Mouse (Mus musculus) heart, embryonic 10.5 days (tissue): ENCODE data around the gene Mrpl54. TPM values are rescaled to one million over a fixed set of nuclear protein-coding genes. Genes with fewer than 3 reads are reported as not detected.
"Not testable (repeated sequence)": the region's sequence is repeated elsewhere in the genome, so short reads cannot be mapped to it uniquely, and the experiment has no call there.

Experiments
- DNase-seq: peaks from one replicate; pipeline ENCODE4 v3.0.0-alpha.2; 2017; ENCODE audit warnings: low spot score
- H3K27ac ChIP-seq: fragments of 300-500 bp; sonication (generic); 2 replicates; pipeline ENCODE4 v1.5.1; 2016; ENCODE audit warnings: mild to moderate bottlenecking
- H3K27me3 ChIP-seq: fragments of 300-500 bp; sonication (generic); 2 replicates; pipeline ENCODE4 v1.6.1; 2016; ENCODE audit warnings: mild to moderate bottlenecking; ENCODE audit not compliant: poor library complexity, insufficient read depth, severe bottlenecking
- H3K36me3 ChIP-seq: fragments of 300-500 bp; sonication (generic); 2 replicates; pipeline ENCODE4 v1.6.1; 2016; ENCODE audit warnings: mild to moderate bottlenecking, moderate library complexity
- H3K4me1 ChIP-seq: fragments of 300-500 bp; sonication (generic); 2 replicates; pipeline ENCODE4 v1.6.1; 2016; ENCODE audit warnings: mild to moderate bottlenecking
- H3K4me3 ChIP-seq: fragments of 300-500 bp; sonication (generic); 2 replicates; pipeline ENCODE4 v1.5.1; 2016; ENCODE audit warnings: mild to moderate bottlenecking, moderate library complexity
- H3K9me3 ChIP-seq: fragments of 300-500 bp; sonication (generic); 2 replicates; pipeline ENCODE4 v1.6.1; 2016; ENCODE audit warnings: mild to moderate bottlenecking, moderate library complexity
- WGBS: fragments of 180-500 bp; shearing (Covaris S2); methylation state at CpG from one replicate; pipeline ENCODE4 v1.1.7; 2016; 5-methylcytosine and 5-hydroxymethylcytosine counted together
- microRNA-seq: library from miRNA; unstranded; fragments of <30 nt; microRNA quantifications from one replicate; pipeline ENCODE4, GENCODE M21; 2017
- polyA plus RNA-seq: library from polyadenylated mRNA; unstranded; fragments of >200 nt; fragmentation: Nextera tagmentation; extraction: Ambion mirVana; gene quantifications from 2 replicates; pipeline ENCODE4 v1.2.1, GENCODE M21; 2016

Gene Mrpl54
- polyA plus RNA-seq, 1 experiment from 2014 or later, result 285 TPM

- H3K4me3 ChIP-seq, result peak within 1 kb of the TSS; percentile 44
- H3K27me3 ChIP-seq, result peaks cover 50% of the 10 kb centered on the region
- H3K4me1 ChIP-seq, result peaks cover 31% of the 10 kb centered on the region
- no peaks in the 10 kb centered on the region; the same call in 1 of the 2 replicates for H3K36me3 ChIP-seq
- H3K27ac ChIP-seq, result peak within 1 kb of the TSS; percentile 36; the same call in 1 of the 2 replicates
- DNase-seq, result no peak
- 12% methylated on average over 27 of the region's 27 CpGs for WGBS
- H3K9me3 ChIP-seq, result no peaks in the 10 kb centered on the region
These were observed 36.0 kb downstream of the Mrpl54 start, which contains the start of gene Atcay for GRCm38 (mm10) chr10:81230438-81231332. Gene Atcay, minus strand, starts transcription at chr10:81230833.

DNA sequence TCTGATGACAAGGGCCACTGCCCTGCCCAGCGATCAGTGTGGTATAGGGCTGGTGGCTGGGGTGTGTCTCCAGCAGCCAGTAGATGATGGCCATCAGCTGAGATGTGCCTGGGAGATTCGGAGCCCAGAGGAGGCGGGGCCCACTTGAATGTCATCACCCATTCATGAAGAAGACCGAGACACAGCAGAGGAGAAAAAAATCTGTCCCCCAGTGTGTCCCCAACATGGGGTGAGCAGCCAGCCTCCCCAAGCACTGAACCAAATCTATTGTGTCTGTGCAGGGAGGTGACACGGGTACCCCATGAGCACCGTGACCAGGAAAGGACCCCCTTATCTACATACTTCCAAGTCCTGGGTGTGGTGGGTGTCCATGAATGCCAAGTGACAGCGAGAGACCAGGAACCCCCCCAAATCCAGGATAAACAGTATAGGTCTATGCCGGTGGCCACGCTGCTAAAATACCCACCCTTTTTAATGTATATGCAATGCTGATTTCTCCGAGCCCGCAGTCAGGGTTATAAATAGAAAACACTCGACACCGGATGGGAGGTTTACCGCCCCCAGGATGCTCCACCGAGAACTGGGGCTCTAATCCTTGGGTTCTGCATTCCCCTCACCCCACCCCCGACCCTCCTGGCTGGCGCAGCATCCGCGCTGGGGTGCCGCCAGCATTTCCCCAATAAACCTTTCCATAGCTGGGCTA is 36.8 kb downstream of the Mrpl54 start:
- no peak for DNase-seq
- peaks cover 31% of the 10 kb centered on the region for H3K4me1 ChIP-seq
- WGBS, result 13% methylated on average over 20 of the region's 20 CpGs
- peaks cover 51% of the 10 kb centered on the region for H3K27me3 ChIP-seq
- H3K9me3 ChIP-seq, result no peaks in the 10 kb centered on the region
- H3K4me3 ChIP-seq, result peak overlapping the region; percentile 44
- H3K36me3 ChIP-seq, result no peaks in the 10 kb centered on the region; the same call in 1 of the 2 replicates
- H3K27ac ChIP-seq, result no peak overlapping the region

DNA sequence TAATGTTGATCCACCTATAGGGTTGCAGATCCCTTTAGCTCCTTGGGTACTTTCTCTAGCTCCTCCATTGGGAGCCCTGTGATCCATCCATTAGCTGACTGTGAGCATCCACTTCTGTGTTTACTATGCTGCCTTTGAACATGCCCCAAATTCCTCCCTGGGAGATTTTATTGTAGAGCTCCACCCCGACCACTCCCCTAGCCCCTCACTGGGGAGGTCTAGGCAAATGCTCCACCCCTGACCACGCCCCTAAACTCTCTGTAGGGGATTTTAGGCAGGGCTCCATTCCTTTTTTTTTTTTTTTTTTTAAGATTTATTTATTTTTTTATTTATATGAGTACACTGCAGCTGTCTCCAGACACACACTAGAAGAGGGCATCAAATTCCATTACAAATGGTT is 43.0 kb downstream of the Mrpl54 start:
- not testable (repeated sequence) for H3K4me1 ChIP-seq, H3K9me3 ChIP-seq, H3K27ac ChIP-seq, H3K4me3 ChIP-seq, DNase-seq, H3K36me3 ChIP-seq
- 56% methylated on average over 2 of the region's 2 CpGs for WGBS
- H3K27me3 ChIP-seq, result peaks cover 24% of the 10 kb centered on the region

DNA sequence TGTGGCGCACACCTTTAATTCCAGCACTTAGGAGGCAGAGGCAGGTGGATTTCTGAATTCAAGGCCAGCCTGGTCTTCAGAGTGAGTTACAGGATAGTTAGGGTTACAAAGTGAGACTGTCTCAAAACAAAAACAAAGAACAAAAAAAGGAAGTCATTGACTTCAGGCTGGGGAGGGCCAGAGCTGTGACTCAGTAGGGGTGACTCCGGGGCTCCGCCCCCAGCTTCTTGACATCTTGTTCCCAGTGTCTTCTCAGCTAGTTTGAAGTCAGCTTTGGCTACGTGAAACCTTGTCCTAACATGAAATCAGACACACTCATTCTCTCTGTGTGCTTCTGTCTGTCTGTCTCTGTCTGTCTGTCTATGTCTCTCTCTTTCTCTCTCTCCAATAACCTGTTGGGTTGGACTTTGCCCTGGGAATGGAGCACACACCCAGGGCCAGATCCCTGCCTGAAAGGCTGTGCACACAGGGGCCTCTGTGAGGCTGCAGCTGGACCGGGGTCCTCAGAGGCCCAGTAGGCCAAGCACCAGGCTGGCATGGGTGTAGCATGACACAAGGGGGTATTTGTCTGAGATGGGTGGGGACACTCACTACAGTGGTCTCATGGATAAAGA is 45.2 kb downstream of the Mrpl54 start:
- DNase-seq, result no peak
- 82% methylated on average over 5 of the region's 5 CpGs for WGBS
- Histone ChIP-seq H3K4me1 (0 out of 2 replicates have a peak, but pooled peaks cover 4% of the 10 kb centered on the region), H3K36me3 (no peaks in the 10 kb centered on the region), H3K4me3 (no peak overlapping the region), H3K9me3 (no peaks in the 10 kb centered on the region), H3K27ac (no peak overlapping the region), H3K27me3 (peaks cover 17% of the 10 kb centered on the region; the same call in 1 of the 2 replicates)

DNA sequence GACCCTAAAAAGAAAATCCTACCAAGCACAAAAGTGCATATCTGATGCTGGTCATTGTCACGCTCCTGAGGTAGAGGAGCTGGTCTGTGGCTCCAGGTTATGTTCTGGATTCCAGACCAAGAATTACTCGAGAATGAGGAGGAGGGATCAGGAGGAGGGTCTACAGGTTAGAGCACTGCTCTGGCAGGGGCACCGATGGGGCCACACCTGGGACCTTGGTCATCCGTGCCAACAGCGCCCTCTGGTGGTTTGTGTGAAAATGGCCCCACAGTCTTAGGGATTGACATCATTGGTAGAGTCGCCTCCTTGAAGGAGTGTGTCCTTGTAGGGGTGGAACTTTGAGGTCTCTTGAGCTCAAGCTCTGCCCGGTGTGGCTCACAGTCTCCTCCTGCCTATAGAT is 48.8 kb downstream of the Mrpl54 start:
- Histone ChIP-seq H3K4me1 (0 out of 2 replicates have a peak, but pooled peaks cover 4% of the 10 kb centered on the region), H3K27ac (no peak overlapping the region), H3K27me3 (peaks cover 12% of the 10 kb centered on the region; the same call in 1 of the 2 replicates), H3K36me3 (no peaks in the 10 kb centered on the region), H3K4me3 (no peak overlapping the region), H3K9me3 (no peaks in the 10 kb centered on the region)
- 37% methylated on average over 7 of the region's 7 CpGs for WGBS
- no peak for DNase-seq

DNA sequence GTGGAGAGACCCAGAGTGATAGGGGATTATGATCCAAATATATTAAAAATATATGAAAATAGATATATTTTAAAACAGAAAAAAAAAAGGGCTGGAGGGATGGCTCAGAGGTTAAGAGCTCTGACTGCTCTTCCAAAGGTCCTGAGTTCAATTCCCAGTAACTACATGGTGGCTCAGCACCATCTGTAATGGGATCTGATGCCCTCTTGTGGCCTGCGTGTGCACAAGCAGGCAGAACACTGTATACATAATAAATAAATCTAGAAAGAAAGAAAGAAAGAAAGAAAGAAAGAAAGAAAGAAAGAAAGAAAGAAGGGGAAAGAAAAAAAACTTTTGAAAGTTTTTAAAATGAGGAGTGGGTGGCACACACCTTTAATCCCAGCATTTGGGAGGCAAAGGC is 49.5 kb downstream of the Mrpl54 start:
- H3K27me3 ChIP-seq, result peaks cover 12% of the 10 kb centered on the region; the same call in 1 of the 2 replicates
- not testable (repeated sequence) for H3K27ac ChIP-seq, H3K9me3 ChIP-seq, H3K36me3 ChIP-seq, H3K4me3 ChIP-seq, H3K4me1 ChIP-seq, DNase-seq
- WGBS, result 36% methylated on average over 1 of the region's 1 CpGs

GRCm38 (mm10) chr10:81216810-81217209 is 49.9 kb downstream of the Mrpl54 start:
- Histone ChIP-seq H3K4me1 (0 out of 2 replicates have a peak, but pooled peaks cover 4% of the 10 kb centered on the region), H3K9me3 (no peaks in the 10 kb centered on the region), H3K27me3 (peaks cover 12% of the 10 kb centered on the region; the same call in 1 of the 2 replicates), H3K27ac (no peak overlapping the region), H3K36me3 (no peaks in the 10 kb centered on the region), H3K4me3 (no peak overlapping the region)
- no peak for DNase-seq
- WGBS, result 82% methylated on average over 6 of the region's 6 CpGs

- Histone ChIP-seq H3K36me3 (no peaks in the 10 kb centered on the region), H3K27ac (no peak overlapping the region), H3K9me3 (no peaks in the 10 kb centered on the region), H3K27me3 (peaks cover 12% of the 10 kb centered on the region; the same call in 1 of the 2 replicates), H3K4me1 (0 out of 2 replicates have a peak, but pooled peaks cover 4% of the 10 kb centered on the region), H3K4me3 (no peak overlapping the region)
- no peak for DNase-seq
- WGBS, result 85% methylated on average over 6 of the region's 6 CpGs
These were observed 50.5 kb downstream of the Mrpl54 start for GRCm38 (mm10) chr10:81216260-81216659.

Small RNA genes within 50 kb of the gene (microRNA-seq; reads per million reads assigned to microRNA genes)
- gene Mir3057, result 23.5 reads per million, percentile 34 among the genes with 10 or more reads in this experiment

Other genes with a start within 250 kb of the Mrpl54 start
- gene Diras1, start 241.3 kb downstream of the Mrpl54 start, polyA plus RNA-seq, result 0.08 and 0.11 TPM in 2 replicates
- 8.9 and 10.7 TPM in 2 replicates for gene Slc39a3, start 229.5 kb downstream of the Mrpl54 start, polyA plus RNA-seq
- 197 and 226 TPM in 2 replicates for gene Sgta, start 206.8 kb downstream of the Mrpl54 start, polyA plus RNA-seq
- 58.0 and 73.9 TPM in 2 replicates for gene Thop1, start 196.9 kb downstream of the Mrpl54 start, polyA plus RNA-seq
- gene Creb3l3, start 168.1 kb downstream of the Mrpl54 start, polyA plus RNA-seq, result 0.43 and 2.4 TPM in 2 replicates
- 173 and 196 TPM in 2 replicates for gene Map2k2, start 161.0 kb downstream of the Mrpl54 start, polyA plus RNA-seq
- 17.6 and 18.6 TPM in 2 replicates for gene Zbtb7a, start 131.7 kb downstream of the Mrpl54 start, polyA plus RNA-seq
- 53.5 and 62.2 TPM in 2 replicates for gene Pias4, start 99.0 kb downstream of the Mrpl54 start, polyA plus RNA-seq
- 447 and 460 TPM in 2 replicates for gene Eef2, start 90.3 kb downstream of the Mrpl54 start, polyA plus RNA-seq
- gene Dapk3, start 83.9 kb downstream of the Mrpl54 start, polyA plus RNA-seq, result 56.3 and 78.7 TPM in 2 replicates
- not detected in 2 replicates for gene 4930442H23Rik, start 83.1 kb downstream of the Mrpl54 start, polyA plus RNA-seq
- gene Nmrk2, start 64.9 kb downstream of the Mrpl54 start, polyA plus RNA-seq, result 2.7 and 3.8 TPM in 2 replicates
- gene Atcay, start 36.1 kb downstream of the Mrpl54 start, polyA plus RNA-seq, result 0.28 and 0.37 TPM in 2 replicates
- gene Zfr2, start 33.8 kb downstream of the Mrpl54 start, polyA plus RNA-seq, result 4.9 and 5.6 TPM in 2 replicates
- 1.2 and 2.2 TPM in 2 replicates for gene Matk, start 14.0 kb downstream of the Mrpl54 start, polyA plus RNA-seq
- gene Apba3, start within 50 bp of the Mrpl54 start, polyA plus RNA-seq, result 56.5 and 57.0 TPM in 2 replicates
- 1.8 and 4.4 TPM in 2 replicates for gene Tjp3, start 24.6 kb upstream of the Mrpl54 start, polyA plus RNA-seq
- gene Pip5k1c, start 26.0 kb upstream of the Mrpl54 start, polyA plus RNA-seq, result 42.6 and 55.9 TPM in 2 replicates
- gene Cactin, start 54.2 kb upstream of the Mrpl54 start, polyA plus RNA-seq, result 37.2 and 51.6 TPM in 2 replicates
- gene Tbxa2r, start 61.8 kb upstream of the Mrpl54 start, polyA plus RNA-seq, result 10.8 and 15.6 TPM in 2 replicates
- not detected in 2 replicates for gene Gipc3, start 76.3 kb upstream of the Mrpl54 start, polyA plus RNA-seq
- 100 and 109 TPM in 2 replicates for gene Hmg20b, start 83.5 kb upstream of the Mrpl54 start, polyA plus RNA-seq
- 10.3 and 12.8 TPM in 2 replicates for gene Mfsd12, start 90.6 kb upstream of the Mrpl54 start, polyA plus RNA-seq
- gene 4930404N11Rik, start 98.9 kb upstream of the Mrpl54 start, polyA plus RNA-seq, result 1.1 and 1.4 TPM in 2 replicates
- gene Fzr1, start 111.6 kb upstream of the Mrpl54 start, polyA plus RNA-seq, result 105 and 117 TPM in 2 replicates
- gene Dohh, start 117.5 kb upstream of the Mrpl54 start, polyA plus RNA-seq, result 100 and 105 TPM in 2 replicates
- 2.2 and 3.1 TPM in 2 replicates for gene Gm48551, start 117.5 kb upstream of the Mrpl54 start, polyA plus RNA-seq
- gene Gm48552, start 122.1 kb upstream of the Mrpl54 start, polyA plus RNA-seq, result 1.1 and 1.7 TPM in 2 replicates
- 3.4 and 4.0 TPM in 2 replicates for gene Smim24, start 126.1 kb upstream of the Mrpl54 start, polyA plus RNA-seq
- gene Nfic, start 188.7 kb upstream of the Mrpl54 start, polyA plus RNA-seq, result 23.0 and 24.3 TPM in 2 replicates
- 0.10 and 0.18 TPM in 2 replicates for gene Celf5, start 215.8 kb upstream of the Mrpl54 start, polyA plus RNA-seq
- gene Ncln, start 229.5 kb upstream of the Mrpl54 start, polyA plus RNA-seq, result 75.3 and 86.1 TPM in 2 replicates
- gene S1pr4, start 233.2 kb upstream of the Mrpl54 start, polyA plus RNA-seq, result 0.46 and 0.83 TPM in 2 replicates